Mouse (Mus musculus) midbrain, embryonic 14.5 days (tissue): Measurements from ENCODE around the gene Ift43. TPM values are rescaled to one million over a fixed set of nuclear protein-coding genes. Genes with fewer than 3 reads are reported as not detected.

Source experiments
- ATAC-seq: fragments of 200-750 bp; cut with Nextera tagmentation; 2 replicates; pipeline ENCODE4 v1.8.0; 2017; ENCODE audit warnings: moderate number of reproducible peaks, moderate library complexity; ENCODE audit not compliant: low FRiP score, low TSS enrichment
- DNase-seq: peaks from one replicate; pipeline ENCODE4 v3.0.0-alpha.2; 2015
- H3K27ac ChIP-seq: fragments of 300-500 bp; sonication (generic); replicated peaks from 2 replicates; pipeline ENCODE4 v1.5.1; 2014; ENCODE audit warnings: mild to moderate bottlenecking, low read depth, low read length, moderate library complexity
- H3K27me3 ChIP-seq: fragments of 300-500 bp; sonication (generic); 2 replicates; pipeline ENCODE4 v1.6.1; 2014; ENCODE audit warnings: low read length, control low read depth, mixed read lengths; ENCODE audit not compliant: control insufficient read depth, insufficient read depth
- H3K36me3 ChIP-seq: fragments of 300-500 bp; sonication (generic); 2 replicates; pipeline ENCODE4 v1.6.1; 2014; ENCODE audit warnings: low read length, control low read depth; ENCODE audit not compliant: control insufficient read depth, insufficient read depth
- H3K4me1 ChIP-seq: fragments of 300-500 bp; sonication (generic); 2 replicates; pipeline ENCODE4 v1.6.1; 2014; ENCODE audit warnings: mild to moderate bottlenecking, antibody characterized with exemption, low read length, control low read depth; ENCODE audit not compliant: control insufficient read depth, insufficient read depth
- H3K4me2 ChIP-seq: fragments of 300-500 bp; sonication (generic); 2 replicates; pipeline ENCODE4 v1.6.1; 2014; ENCODE audit warnings: mild to moderate bottlenecking, low read length, moderate library complexity
- H3K4me3 ChIP-seq: fragments of 300-500 bp; sonication (generic); replicated peaks from 2 replicates; pipeline ENCODE4 v1.5.1; 2014; ENCODE audit warnings: low read depth, low read length
- H3K9ac ChIP-seq: fragments of 300-500 bp; sonication (generic); replicated peaks from 2 replicates; pipeline ENCODE4 v1.6.1; 2014; ENCODE audit warnings: mild to moderate bottlenecking, low read length, moderate library complexity
- H3K9me3 ChIP-seq: fragments of 300-500 bp; sonication (generic); 2 replicates; pipeline ENCODE4 v1.6.1; 2016; ENCODE audit warnings: low read length, control low read depth, mixed read lengths; ENCODE audit not compliant: control insufficient read depth
- WGBS: fragments of 180-500 bp; shearing (Covaris S2); extraction: QIAGEN DNeasy Blood & Tissue Kit; methylation state at CpG from one replicate; pipeline ENCODE4 v1.1.7; 2014; 5-methylcytosine and 5-hydroxymethylcytosine counted together
- polyA plus RNA-seq: library from polyadenylated mRNA; unstranded; fragments of >200 nt; fragmentation: Nextera tagmentation; extraction: Ambion mirVana; gene quantifications from 2 replicates; pipeline ENCODE4 v1.2.1, GENCODE M21; 2014

Gene Ift43
- polyA plus RNA-seq, 1 experiment from 2014 or later, result 57.5 TPM

DNA sequence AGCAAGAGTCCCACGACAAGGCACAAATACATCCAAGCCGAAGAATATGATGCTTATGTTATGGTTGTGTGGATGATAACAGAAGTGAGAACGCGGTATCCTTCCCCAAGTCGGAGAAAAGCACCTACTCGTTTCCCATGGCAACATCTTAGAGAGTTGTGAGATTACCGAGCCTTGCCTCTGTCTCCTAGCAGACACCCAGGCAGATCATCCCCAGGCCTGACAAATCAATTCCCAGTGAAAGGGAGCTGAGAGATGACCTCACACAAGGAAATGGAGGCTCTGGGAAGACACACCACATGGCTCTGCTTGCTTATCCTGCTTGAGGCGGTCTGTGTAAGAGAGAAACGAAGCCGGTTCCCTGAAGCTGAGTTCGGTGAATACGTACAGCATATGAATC lies 7.7 kb upstream of the Ift43 start:
- Histone ChIP-seq H3K9me3 (no peaks in the 10 kb centered on the region), H3K4me1 (peaks cover 23% of the 10 kb centered on the region), H3K27me3 (0 out of 2 replicates have a peak, but pooled peaks cover 14% of the 10 kb centered on the region), H3K27ac (no peak overlapping the region), H3K9ac (no peak overlapping the region), H3K36me3 (no peaks in the 10 kb centered on the region), H3K4me3 (no peak overlapping the region), H3K4me2 (no peak overlapping the region)
- no peak for ATAC-seq
- 67% methylated on average over 12 of the region's 12 CpGs for WGBS
- DNase-seq, result no peak

DNA sequence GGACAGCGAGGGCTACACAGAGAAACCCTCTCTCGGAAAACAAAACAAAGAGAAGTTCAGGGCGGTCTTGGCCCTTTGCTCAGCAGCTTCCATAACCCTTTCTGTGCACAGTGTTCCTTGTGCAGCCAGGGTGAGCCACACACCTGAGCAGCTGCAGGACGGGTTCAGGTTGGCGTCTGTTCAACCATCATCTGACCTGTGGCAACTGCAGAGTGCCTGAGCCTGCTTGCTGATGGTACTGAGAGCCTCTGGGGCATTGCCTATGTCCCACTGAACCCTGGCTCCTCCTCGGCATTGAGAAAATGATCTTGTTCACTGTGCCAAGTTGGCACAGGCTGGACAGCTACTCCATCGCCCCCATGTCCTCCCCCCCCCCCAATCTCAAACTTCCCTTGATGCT lies 7.0 kb upstream of the Ift43 start:
- H3K27ac ChIP-seq, result no peak overlapping the region
- DNase-seq (no peak), ATAC-seq (no peak)
- H3K4me3 ChIP-seq, result no peak overlapping the region
- no peaks in the 10 kb centered on the region for H3K9me3 ChIP-seq
- peaks cover 23% of the 10 kb centered on the region for H3K4me1 ChIP-seq
- no peak overlapping the region for H3K4me2 ChIP-seq
- peaks cover 14% of the 10 kb centered on the region; the same call in 1 of the 2 replicates for H3K27me3 ChIP-seq
- 89% methylated on average over 7 of the region's 7 CpGs for WGBS
- H3K36me3 ChIP-seq, result no peaks in the 10 kb centered on the region
- H3K9ac ChIP-seq, result no peak overlapping the region

DNA sequence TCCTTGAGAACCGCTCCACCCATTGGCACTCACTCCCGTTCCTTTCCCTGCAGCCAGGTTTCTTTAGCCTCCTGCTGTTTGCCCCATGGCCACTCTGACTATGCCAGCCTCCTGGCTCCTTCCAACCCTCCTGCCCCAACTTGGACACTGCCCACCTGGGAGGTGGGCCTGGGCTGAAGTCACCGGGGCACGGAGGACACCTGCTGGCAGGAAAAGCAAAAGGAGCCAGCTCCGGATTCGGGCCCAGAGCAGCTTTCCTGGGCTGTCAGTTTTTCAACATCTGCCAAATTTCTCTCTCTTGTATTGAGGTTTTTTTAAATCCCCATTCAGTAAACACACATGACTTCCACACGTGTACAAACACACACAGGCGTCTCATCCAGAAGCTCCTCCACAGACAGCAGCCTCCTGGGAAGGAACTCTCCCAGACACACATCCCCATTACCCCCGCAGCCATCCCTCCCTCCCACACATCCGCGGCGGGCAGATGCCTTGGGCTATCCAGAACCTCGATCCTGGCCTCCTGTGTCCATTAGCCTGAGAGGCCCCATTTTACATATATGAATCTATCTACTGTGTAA lies 5.9 kb upstream of the Ift43 start:
- Histone ChIP-seq H3K9ac (no peak overlapping the region), H3K9me3 (no peaks in the 10 kb centered on the region), H3K27me3 (peaks cover 14% of the 10 kb centered on the region; the same call in 1 of the 2 replicates), H3K36me3 (no peaks in the 10 kb centered on the region), H3K4me1 (peaks cover 23% of the 10 kb centered on the region), H3K4me3 (no peak overlapping the region), H3K27ac (no peak overlapping the region), H3K4me2 (peak overlapping the region; percentile 25)
- DNase-seq (peak; percentile 35), ATAC-seq (no peak)
- WGBS, result 9% methylated on average over 13 of the region's 13 CpGs

DNA sequence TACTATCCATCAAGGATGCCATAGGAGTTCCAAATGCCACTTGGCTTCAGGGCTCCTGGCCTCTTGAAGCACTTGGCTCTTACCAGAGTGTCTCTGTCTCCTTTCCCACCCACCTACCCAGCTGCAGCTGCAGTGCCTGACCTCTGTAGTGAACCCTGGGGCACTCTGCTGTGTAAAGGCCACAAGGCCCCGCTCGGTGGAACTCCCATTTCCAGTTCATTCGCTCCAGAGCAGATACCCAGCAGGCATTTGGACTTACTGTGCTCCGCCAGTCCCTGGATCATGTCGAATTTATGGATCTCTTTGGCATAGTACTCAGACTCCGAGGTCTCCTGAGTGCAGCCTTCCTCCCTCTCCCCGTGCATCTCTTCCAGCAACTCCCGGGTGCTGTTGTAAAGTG lies 5.0 kb upstream of the Ift43 start:
- Histone ChIP-seq H3K9me3 (no peaks in the 10 kb centered on the region), H3K9ac (no peak overlapping the region), H3K27me3 (peaks cover 14% of the 10 kb centered on the region; the same call in 1 of the 2 replicates), H3K36me3 (no peaks in the 10 kb centered on the region), H3K4me3 (no peak overlapping the region), H3K27ac (no peak overlapping the region), H3K4me1 (peaks cover 23% of the 10 kb centered on the region), H3K4me2 (peak overlapping the region; percentile 91)
- ATAC-seq (no peak), DNase-seq (peak; percentile 13)
- 29% methylated on average over 8 of the region's 8 CpGs for WGBS

DNA sequence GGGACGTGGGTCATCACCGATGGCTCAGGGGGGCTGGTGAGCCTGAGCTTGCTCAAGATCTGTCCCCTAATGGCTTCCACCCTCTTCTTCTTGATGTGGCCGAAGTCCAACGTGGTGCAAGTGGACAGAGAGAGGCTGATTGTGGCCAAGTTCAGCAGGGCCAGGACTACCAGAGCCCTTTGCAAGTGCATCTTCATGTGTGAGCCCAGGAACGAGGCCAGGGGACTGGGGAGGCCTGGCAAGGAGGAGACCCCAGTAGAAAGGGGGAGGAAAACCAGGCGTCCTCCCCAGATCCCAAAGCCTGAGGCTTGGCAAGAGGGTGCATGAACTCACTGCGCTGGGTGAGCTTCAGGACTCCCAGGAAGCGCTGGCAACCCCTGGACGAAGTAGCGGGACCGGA lies 4.6 kb upstream of the Ift43 start:
- WGBS, result 21% methylated on average over 11 of the region's 11 CpGs
- Histone ChIP-seq H3K4me2 (peak overlapping the region; percentile 91), H3K27ac (no peak overlapping the region), H3K9me3 (no peaks in the 10 kb centered on the region), H3K36me3 (no peaks in the 10 kb centered on the region), H3K4me3 (peak overlapping the region; percentile 49), H3K4me1 (peaks cover 23% of the 10 kb centered on the region), H3K9ac (peak overlapping the region; percentile 55; the same call in 1 of the 2 replicates), H3K27me3 (peaks cover 14% of the 10 kb centered on the region; the same call in 1 of the 2 replicates)
- DNase-seq (peak; percentile 9), ATAC-seq (no peak)

DNA sequence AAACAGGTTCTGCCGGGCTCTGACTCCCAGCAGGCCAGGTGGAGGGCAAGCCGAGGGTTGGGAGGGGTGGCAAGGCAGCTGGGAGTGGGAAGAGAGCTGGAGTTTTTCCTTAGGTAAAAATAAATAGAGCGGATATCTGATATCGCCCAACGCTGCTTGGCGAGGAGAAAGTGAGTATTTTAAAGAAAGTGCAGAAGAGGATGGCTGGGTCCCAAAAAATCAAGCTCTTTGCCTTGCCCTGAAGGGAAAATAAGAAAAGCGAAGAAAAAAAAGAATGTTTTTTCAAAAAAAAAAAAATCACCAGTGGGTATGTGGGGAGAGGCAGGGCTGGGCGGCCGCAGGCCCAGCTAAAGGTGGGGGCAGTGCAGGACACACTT lies 4.2 kb upstream of the Ift43 start:
- H3K27ac ChIP-seq, result peak overlapping the region; percentile 49; the same call in 1 of the 2 replicates
- H3K9ac ChIP-seq, result peak overlapping the region; percentile 55; the same call in 1 of the 2 replicates
- no peaks in the 10 kb centered on the region for H3K36me3 ChIP-seq
- peaks cover 14% of the 10 kb centered on the region; the same call in 1 of the 2 replicates for H3K27me3 ChIP-seq
- no peak for DNase-seq
- ATAC-seq, result no peak
- peak overlapping the region; percentile 49 for H3K4me3 ChIP-seq
- H3K4me2 ChIP-seq, result peak overlapping the region; percentile 91
- no peaks in the 10 kb centered on the region for H3K9me3 ChIP-seq
- WGBS, result 7% methylated on average over 9 of the region's 9 CpGs
- peaks cover 27% of the 10 kb centered on the region for H3K4me1 ChIP-seq

DNA sequence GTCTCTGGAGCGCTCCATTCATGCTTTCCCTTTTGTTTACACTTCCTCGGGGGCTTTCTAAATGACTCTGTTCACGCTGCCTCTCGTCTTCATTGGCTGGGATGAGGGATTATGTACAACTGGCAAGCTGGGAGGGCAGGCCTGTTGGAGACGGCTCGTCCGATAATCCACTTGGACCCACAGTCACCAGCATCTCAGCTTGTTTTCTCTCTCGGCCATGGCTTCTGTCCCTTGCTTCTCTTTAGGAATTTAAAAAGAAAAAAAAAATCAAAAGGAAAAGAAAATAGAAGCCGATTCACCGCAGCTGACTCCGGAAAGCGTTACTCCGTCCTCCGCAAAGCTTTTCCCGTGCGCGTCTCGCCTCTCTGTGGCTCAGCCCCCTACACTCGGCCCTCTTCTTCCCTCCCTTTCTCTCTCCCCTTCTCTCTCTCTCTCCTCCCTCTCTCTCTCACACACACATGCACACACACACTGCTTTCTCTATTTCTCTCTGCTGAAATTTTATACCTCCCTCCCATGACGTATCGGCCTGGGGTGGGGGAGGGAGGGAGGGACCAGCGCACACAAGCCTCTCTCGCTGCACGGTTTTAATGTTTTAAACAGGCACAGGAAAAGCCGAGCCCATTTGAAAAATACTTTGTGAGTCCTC lies 3.7 kb upstream of the Ift43 start, which contains the start of gene Tgfb3:
Gene Tgfb3 (minus strand): TSS at position 489 of the 649 bp plus-strand sequence.
- peak within 1 kb of the TSS; percentile 49 for H3K4me3 ChIP-seq
- under 1% methylated on average over 25 of the region's 25 CpGs for WGBS
- H3K9ac ChIP-seq, result peak within 1 kb of the TSS; percentile 55
- peak within 1 kb of the TSS; percentile 91 for H3K4me2 ChIP-seq
- peaks cover 14% of the 10 kb centered on the region; the same call in 1 of the 2 replicates for H3K27me3 ChIP-seq
- peak; percentile 57 for ATAC-seq
- H3K36me3 ChIP-seq, result no peaks in the 10 kb centered on the region
- DNase-seq, result peak; percentile 77
- peak within 1 kb of the TSS; percentile 69 for H3K27ac ChIP-seq
- H3K4me1 ChIP-seq, result peaks cover 28% of the 10 kb centered on the region
- no peaks in the 10 kb centered on the region for H3K9me3 ChIP-seq

DNA sequence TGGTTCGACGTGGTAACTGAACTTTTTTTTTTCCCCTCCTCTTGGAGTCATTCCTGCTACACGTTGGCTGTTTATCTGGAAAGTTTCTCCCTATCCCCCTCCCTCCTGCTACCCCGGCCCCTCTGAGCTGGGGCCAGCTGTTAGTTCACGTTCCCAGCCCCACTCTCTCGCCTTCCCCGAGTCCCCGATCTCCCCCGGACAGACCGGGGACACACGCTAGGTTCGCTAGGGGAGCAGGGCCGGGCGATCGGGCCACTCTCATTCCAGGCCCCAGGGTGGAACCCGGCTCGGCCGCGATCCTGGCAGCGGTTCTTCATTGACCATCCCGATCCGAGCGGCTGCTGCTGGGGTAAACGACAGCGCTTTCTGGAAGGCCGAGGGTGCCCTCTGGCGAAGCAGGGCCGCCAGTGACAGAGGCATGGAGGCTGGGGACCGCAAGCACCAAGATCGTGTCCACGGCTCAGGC lies 3.1 kb upstream of the Ift43 start:
- Histone ChIP-seq H3K27me3 (peaks cover 14% of the 10 kb centered on the region; the same call in 1 of the 2 replicates), H3K4me3 (peak overlapping the region; percentile 49), H3K9me3 (no peaks in the 10 kb centered on the region), H3K36me3 (no peaks in the 10 kb centered on the region), H3K27ac (peak overlapping the region; percentile 69; the same call in 1 of the 2 replicates), H3K4me2 (peak overlapping the region; percentile 91), H3K4me1 (peaks cover 28% of the 10 kb centered on the region), H3K9ac (peak overlapping the region; percentile 55)
- WGBS, result under 1% methylated on average over 31 of the region's 31 CpGs
- ATAC-seq (peak; percentile 80), DNase-seq (peak; percentile 94)
